Mouse (Mus musculus) liver, postnatal 0 days (tissue): Measurements from ENCODE around the gene Pspn. TPM values are rescaled to one million over a fixed set of nuclear protein-coding genes. Genes with fewer than 3 reads are reported as not detected.

ENCODE experiments used
- ATAC-seq: fragments of 200-750 bp; cut with Nextera tagmentation; 2 replicates; pipeline ENCODE4 v1.8.0; 2017; ENCODE audit warnings: mild to moderate bottlenecking, moderate library complexity
- DNase-seq: peaks from one replicate; pipeline ENCODE4 v3.0.0-alpha.2; 2016
- H3K27ac ChIP-seq: fragments of 300-500 bp; sonication (generic); 2 replicates; pipeline ENCODE4 v1.5.1; 2014; ENCODE audit warnings: antibody characterized with exemption, moderate library complexity, mild to moderate bottlenecking, low read depth
- H3K27me3 ChIP-seq: fragments of 300-500 bp; sonication (generic); 2 replicates; pipeline ENCODE4 v1.6.1; 2014; ENCODE audit warnings: low read length, control low read depth, mixed read lengths; ENCODE audit not compliant: insufficient read depth
- H3K36me3 ChIP-seq: fragments of 300-500 bp; sonication (generic); replicated peaks from 2 replicates; pipeline ENCODE4 v1.6.1; 2014; ENCODE audit warnings: mild to moderate bottlenecking, control low read depth, low read length, moderate library complexity, mixed read lengths; ENCODE audit not compliant: insufficient read depth
- H3K4me1 ChIP-seq: fragments of 300-500 bp; sonication (generic); 2 replicates; pipeline ENCODE4 v1.6.1; 2014; ENCODE audit warnings: antibody characterized with exemption, mild to moderate bottlenecking, control low read depth; ENCODE audit not compliant: insufficient read depth
- H3K4me2 ChIP-seq: fragments of 300-500 bp; sonication (generic); 2 replicates; pipeline ENCODE4 v1.6.1; 2014; ENCODE audit warnings: low read depth, mild to moderate bottlenecking, low read length, moderate library complexity, mixed read lengths
- H3K4me3 ChIP-seq: fragments of 300-500 bp; sonication (generic); 2 replicates; pipeline ENCODE4 v1.5.1; 2014; ENCODE audit warnings: low read depth, low read length
- H3K9ac ChIP-seq: fragments of 300-500 bp; sonication (generic); replicated peaks from 2 replicates; pipeline ENCODE4 v1.6.1; 2014; ENCODE audit warnings: mild to moderate bottlenecking, moderate library complexity
- H3K9me3 ChIP-seq: fragments of 300-500 bp; sonication (generic); 2 replicates; pipeline ENCODE4 v1.6.1; 2016; ENCODE audit warnings: mild to moderate bottlenecking, control low read depth, low read length, mixed read lengths
- CTCF ChIP-seq: sonication (generic); IDR thresholded peaks from 2 replicates; pipeline ENCODE4 v1.5.1; 2016; ENCODE audit warnings: antibody characterized with exemption, low read depth
- EP300 ChIP-seq: IDR thresholded peaks from 2 replicates; pipeline ENCODE4 v1.6.1; 2016; ENCODE audit warnings: antibody characterized with exemption, low read depth, mild to moderate bottlenecking
- WGBS: fragments of 180-500 bp; shearing (Covaris S2); extraction: QIAGEN DNeasy Blood & Tissue Kit; methylation state at CpG from one replicate; pipeline ENCODE4 v1.1.7; 2014; ENCODE audit not compliant: insufficient replicate concordance; 5-methylcytosine and 5-hydroxymethylcytosine counted together
- polyA plus RNA-seq: library from polyadenylated mRNA; unstranded; fragments of >200 nt; fragmentation: Nextera tagmentation; extraction: Ambion mirVana; gene quantifications from 2 replicates; pipeline ENCODE4 v1.2.1, GENCODE M21; 2015

Pspn gene
- polyA plus RNA-seq, 1 experiment from 2014 or later, result not detected

DNA sequence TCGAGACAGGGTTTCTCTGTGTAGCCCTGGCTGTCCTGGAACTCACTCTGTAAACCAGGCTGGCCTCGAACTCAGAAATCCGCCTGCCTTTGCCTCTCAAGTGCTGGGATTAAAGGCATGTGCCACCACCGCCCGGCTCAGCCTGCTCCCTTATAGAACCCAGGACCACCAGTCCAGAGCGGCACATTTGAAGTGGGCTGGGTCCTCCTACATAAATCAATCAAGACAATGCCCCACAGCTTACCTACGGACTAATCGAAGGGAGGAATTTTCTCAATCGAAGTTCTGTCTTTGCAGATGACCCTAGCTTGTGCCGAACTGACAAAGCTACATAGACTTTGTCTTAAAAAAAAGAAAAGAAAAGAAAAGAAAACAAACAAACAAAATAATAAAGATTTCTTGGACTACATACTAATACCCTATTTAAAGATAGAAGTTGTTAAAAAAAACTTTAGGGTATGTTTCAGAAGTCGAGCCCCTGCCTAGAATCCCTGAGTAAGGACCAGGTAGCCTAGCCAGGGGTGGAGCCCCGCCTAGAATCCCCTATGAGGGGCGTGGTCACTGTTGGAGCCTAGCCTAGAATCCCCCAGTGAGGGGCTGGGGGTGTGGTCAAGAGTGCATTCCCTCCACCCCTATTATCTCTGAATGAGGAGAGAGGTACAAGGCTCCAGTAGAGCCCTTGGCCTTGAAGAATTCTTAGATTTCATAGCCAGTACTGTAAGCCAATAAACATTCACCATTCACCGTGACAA lies 25.7 kb downstream of the Pspn start:
- no peak overlapping the region for H3K4me3 ChIP-seq
- H3K36me3 ChIP-seq, result no peaks in the 10 kb centered on the region
- no peak overlapping the region for H3K9ac ChIP-seq
- no peak for TF ChIP-seq EP300
- TF ChIP-seq CTCF, result no peak
- 68% methylated on average over 11 of the region's 14 CpGs for WGBS
- no peaks in the 10 kb centered on the region for H3K4me1 ChIP-seq
- no peak overlapping the region for H3K4me2 ChIP-seq
- no peak overlapping the region for H3K27ac ChIP-seq
- DNase-seq, result no peak
- H3K27me3 ChIP-seq, result 0 out of 2 replicates have a peak, but pooled peaks cover 3% of the 10 kb centered on the region
- H3K9me3 ChIP-seq, result no peaks in the 10 kb centered on the region
- ATAC-seq, result no peak

GRCm38 (mm10) chr17:56970081-56970480 lies 29.7 kb downstream of the Pspn start:
- no peak overlapping the region for H3K4me3 ChIP-seq
- 57% methylated on average over 5 of the region's 5 CpGs for WGBS
- ATAC-seq (no peak), DNase-seq (no peak)
- H3K4me2 ChIP-seq, result no peak overlapping the region
- no peaks in the 10 kb centered on the region for H3K9me3 ChIP-seq
- TF ChIP-seq EP300 (no peak), CTCF (no peak)
- 0 out of 2 replicates have a peak, but pooled peaks cover 3% of the 10 kb centered on the region for H3K27me3 ChIP-seq
- H3K27ac ChIP-seq, result no peak overlapping the region
- no peaks in the 10 kb centered on the region for H3K36me3 ChIP-seq
- no peaks in the 10 kb centered on the region for H3K4me1 ChIP-seq
- no peak overlapping the region for H3K9ac ChIP-seq

DNA sequence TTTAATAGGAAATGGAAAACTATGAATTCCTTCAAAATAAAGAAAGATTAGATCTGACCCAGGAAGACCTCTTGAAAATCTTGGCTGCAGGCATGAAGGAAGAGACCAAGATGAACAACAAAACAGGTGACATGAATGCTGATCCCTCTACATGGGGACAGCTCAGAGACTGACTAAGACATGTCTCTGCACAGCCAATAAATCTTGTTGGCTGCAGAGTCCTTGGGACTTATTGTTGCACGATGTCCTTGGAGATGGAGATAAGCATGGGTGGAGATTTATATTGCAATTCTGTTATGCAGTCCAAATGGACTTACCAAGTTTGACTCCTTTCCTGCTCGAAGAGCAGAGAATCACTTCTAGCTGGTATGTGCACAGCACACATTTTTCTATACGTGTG lies 30.5 kb downstream of the Pspn start:
- no peak for TF ChIP-seq CTCF
- TF ChIP-seq EP300, result no peak
- Histone ChIP-seq H3K36me3 (no peaks in the 10 kb centered on the region), H3K27ac (no peak overlapping the region), H3K4me1 (no peaks in the 10 kb centered on the region), H3K9me3 (no peaks in the 10 kb centered on the region), H3K4me3 (no peak overlapping the region), H3K9ac (no peak overlapping the region), H3K27me3 (0 out of 2 replicates have a peak, but pooled peaks cover 3% of the 10 kb centered on the region), H3K4me2 (no peak overlapping the region)
- DNase-seq (no peak), ATAC-seq (no peak)
- 60% methylated on average over 3 of the region's 3 CpGs for WGBS

GRCm38 (mm10) chr17:56963646-56964045 lies 36.2 kb downstream of the Pspn start:
- Histone ChIP-seq H3K4me2 (no peak overlapping the region), H3K36me3 (no peaks in the 10 kb centered on the region), H3K27ac (no peak overlapping the region), H3K9me3 (no peaks in the 10 kb centered on the region), H3K27me3 (no peaks in the 10 kb centered on the region), H3K4me1 (no peaks in the 10 kb centered on the region), H3K4me3 (no peak overlapping the region), H3K9ac (no peak overlapping the region)
- TF ChIP-seq CTCF (no peak), EP300 (no peak)
- 72% methylated on average over 6 of the region's 6 CpGs for WGBS
- no peak for ATAC-seq
- DNase-seq, result no peak

DNA sequence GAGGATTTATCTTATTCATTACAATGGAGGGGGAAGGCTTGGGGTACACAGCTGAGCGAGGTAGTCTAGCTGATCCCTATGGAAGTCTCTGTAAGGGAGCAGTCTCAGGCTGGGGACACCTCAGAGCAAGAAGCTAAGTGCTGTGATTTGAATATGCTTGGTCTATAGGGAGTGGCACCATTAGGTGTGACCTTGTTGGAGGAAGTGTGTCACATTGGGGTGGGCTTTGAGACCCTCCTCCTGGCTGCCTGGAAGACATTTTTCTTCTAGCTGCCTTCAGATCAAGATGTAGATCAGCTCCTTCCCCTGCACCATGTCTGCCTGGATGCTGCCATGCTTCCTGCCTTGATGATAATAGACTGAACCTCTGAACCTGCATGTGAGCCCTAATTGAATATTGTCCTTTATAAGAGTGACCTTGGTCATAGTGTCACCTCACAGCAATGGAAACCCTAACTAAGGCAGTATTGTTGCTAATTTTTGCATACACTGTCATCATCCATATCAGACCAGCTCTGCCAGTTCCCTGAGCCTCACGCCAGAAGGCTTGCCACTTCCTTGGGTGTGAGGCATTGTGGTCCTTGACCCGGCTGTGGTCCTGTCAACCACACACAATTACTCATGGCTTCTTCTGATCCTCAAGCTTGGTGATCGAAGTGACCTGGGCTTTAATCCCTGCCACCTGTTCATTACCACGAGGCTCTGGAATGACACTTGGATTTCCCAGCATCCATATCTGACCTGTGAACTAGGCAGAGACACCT lies 37.0 kb downstream of the Pspn start:
- Histone ChIP-seq H3K27me3 (no peaks in the 10 kb centered on the region), H3K9ac (no peak overlapping the region), H3K4me2 (no peak overlapping the region), H3K9me3 (no peaks in the 10 kb centered on the region), H3K36me3 (no peaks in the 10 kb centered on the region), H3K27ac (no peak overlapping the region), H3K4me1 (peaks cover 7% of the 10 kb centered on the region), H3K4me3 (no peak overlapping the region)
- TF ChIP-seq CTCF (no peak), EP300 (no peak)
- whole genome bisulfite sequencing, result 67% methylated on average over 5 of the region's 5 CpGs
- DNase-seq, result no peak
- no peak for ATAC-seq

GRCm38 (mm10) chr17:56961880-56962279 lies 37.9 kb downstream of the Pspn start:
- 79% methylated on average over 4 of the region's 4 CpGs for WGBS
- DNase-seq, result no peak
- Histone ChIP-seq H3K4me3 (no peak overlapping the region), H3K4me1 (peaks cover 12% of the 10 kb centered on the region), H3K9me3 (no peaks in the 10 kb centered on the region), H3K27ac (no peak overlapping the region), H3K4me2 (no peak overlapping the region), H3K9ac (no peak overlapping the region), H3K27me3 (no peaks in the 10 kb centered on the region), H3K36me3 (no peaks in the 10 kb centered on the region)
- no peak for ATAC-seq
- TF ChIP-seq EP300 (no peak), CTCF (peak; percentile 35)
